Mouse (Mus musculus) regulatory T cell (primary cell): ENCODE results near the gene Ppp2r3a.

Experiments used
- in situ Hi-C: fragments of 300-600 bp; cut with MboI, MseI; formaldehyde crosslinking; loops from one replicate; pipeline ENCODE4 v1.15.1; 2025; ENCODE audit warnings: high pct_unique_total_duplicates

Gene Ppp2r3a

DNA sequence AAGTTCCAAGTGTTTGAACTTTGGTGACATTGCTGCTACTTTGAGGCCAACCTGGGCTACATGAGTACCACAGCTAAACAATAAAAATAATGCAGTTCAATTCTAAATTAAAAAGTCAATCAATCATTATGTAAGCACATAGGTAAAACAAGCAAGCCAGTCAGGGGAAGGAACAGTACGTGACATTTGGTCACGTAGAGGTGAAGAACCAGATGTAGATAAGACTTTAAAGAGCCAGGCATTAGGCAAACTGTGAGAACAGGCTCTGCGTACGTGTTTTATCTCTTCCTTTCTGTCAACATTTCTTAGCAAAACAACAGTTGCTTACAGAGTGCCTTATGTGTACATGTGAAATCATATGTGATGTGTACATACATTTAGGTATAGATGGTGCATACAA, 946 bp upstream of the Ppp2r3a start:
- in situ Hi-C loops = no loop called here

DNA sequence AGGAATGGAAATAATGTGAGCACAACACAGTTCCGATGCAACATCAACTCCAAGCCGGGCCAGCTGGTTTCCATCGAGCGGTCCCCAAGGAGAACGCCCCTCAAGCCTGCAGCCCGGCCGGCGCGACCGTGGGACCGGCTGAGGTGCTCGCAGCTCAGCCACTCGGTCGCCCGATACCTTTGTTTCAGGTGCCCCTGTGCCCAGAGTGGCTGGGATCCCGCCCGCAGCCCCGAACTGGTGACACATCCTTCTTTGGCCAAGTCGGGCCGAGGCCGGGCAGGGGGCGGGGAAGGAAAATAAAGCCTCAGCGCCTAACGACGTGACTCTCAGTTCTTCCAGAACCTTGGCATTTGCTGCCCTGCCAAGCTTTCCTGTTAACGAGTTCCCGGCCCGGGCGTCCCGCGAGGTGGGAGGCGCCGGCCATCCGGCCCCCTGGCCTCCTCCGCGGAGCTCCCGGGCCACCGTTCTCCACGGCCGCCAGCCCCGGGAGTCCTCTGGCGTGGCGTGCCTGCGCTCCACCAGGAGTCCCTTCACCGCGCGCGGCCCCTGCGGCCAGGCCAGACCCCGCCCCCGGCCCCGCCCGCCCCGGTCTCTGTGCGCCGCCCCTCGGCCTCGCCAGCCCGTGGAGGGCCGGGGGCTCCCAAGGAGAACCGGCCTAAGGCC, 483 bp downstream of the Ppp2r3a start:
- in situ Hi-C loops = no loop called here

DNA sequence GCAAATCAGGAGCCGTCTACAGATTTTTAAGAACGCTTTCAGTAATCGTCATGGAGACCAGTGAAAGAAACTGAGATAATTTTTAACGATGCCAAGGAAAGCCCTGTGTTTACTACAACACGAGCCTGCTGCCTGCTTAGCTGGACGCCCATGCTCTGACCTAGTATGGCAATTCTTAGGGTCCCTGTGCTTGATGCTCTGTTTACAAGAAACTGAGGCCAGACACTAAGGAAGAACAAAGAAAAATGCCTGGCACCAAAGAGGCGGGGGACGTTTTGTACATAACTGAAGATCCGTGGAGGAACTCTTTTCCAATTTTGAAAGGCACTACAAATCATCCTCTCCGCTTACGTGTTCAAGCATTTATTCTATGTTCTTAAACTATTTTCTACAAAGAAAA, 1.1 kb downstream of the Ppp2r3a start:
- in situ Hi-C loops = no loop called here

DNA sequence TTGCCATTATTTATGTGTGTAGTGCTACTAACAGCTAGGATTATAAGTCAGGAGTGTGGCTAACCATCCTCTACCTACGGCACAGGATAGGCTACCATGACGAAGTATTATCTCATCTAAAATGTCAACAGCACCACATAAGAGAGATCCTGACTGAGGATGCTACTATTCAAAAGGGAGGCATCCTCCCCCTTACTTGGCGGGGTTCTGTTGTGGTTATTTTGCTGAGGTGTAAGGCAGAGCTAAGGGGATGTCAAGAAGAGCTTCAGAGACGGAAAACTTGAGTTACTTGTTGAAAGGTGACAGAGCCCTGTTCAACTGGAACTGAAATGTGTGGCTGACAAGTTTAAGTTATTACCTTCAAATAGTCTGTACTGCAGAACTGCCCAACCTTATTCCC, 2.0 kb downstream of the Ppp2r3a start:
- in situ Hi-C loops = no loop called here

DNA sequence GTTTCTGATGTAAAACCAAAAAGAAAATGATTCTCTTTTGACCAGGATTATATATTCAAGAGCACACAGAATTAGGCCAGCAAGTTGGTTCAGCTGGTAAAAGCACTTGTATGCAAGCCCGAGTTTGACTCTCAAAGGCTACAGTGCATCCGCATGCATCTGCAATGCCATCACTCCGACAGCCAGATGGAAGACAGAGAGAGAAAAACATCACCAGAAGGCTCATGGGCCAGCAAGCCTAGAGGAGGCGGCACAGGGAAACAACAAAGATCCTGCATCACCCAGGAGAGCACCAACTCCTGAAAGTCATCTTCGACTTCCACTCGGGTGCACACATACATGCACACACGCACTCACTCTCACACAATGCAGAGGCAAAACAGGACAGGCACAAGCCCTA, 4.1 kb downstream of the Ppp2r3a start:
- in situ Hi-C loops = no loop called here

DNA sequence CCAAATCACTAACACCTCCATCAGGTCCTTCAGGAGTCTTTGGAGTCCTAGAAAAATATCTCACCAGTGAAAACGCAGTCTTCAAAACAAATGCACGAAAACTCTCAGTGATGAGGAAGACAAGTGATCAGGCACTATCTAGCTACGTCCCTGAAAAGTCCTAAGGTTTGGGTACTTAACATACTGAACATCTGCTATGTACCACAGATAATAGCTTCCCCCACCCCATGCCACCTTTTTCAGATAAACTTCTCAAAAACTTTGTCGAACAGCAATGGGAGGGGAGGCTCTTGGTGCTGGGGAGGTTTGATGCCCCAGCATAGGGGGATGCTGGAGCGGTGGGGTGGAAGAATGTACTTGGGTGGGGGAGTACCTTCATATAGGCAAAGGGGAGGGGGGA, 6.1 kb downstream of the Ppp2r3a start:
- in situ Hi-C loops = no loop called here

DNA sequence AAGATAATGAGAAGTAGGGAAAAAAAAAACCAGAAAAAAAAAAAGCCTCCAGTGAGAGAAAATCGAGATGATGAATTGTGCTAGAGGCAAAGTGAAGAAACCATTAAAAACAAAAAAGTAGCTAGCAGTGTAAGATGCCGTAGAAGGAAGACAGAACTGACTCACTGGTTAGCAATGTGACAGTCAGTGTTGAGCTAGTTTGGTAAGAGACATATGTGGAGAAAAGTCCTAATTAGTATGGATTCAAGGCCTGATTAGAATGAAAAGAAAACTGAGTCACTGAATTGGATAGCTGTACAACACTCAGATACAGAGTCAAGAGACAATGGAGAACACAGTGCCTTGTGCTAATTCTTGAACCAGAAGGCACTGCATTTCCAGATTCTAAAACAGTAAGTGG, 7.9 kb downstream of the Ppp2r3a start:
- in situ Hi-C loops = no loop called here

DNA sequence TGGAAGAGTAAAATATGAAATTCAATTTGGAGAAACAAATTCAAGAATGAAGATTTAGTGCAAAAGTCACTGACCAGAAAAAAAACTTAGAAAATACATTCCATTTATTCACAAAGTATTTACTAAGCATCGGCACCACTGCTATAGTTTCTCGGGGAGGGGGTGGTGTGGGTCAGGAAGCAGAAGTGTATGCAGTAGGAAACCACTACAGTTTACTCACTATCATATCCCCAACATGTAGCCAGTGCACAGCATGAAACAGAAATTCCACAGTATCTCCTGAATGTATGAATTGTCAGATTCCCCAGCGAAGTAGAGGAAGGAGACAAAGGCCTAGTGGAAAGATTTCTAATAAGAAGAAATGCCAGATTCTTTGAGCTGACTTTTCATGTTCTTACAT, 11.4 kb downstream of the Ppp2r3a start:
- in situ Hi-C loops = no loop called here

DNA sequence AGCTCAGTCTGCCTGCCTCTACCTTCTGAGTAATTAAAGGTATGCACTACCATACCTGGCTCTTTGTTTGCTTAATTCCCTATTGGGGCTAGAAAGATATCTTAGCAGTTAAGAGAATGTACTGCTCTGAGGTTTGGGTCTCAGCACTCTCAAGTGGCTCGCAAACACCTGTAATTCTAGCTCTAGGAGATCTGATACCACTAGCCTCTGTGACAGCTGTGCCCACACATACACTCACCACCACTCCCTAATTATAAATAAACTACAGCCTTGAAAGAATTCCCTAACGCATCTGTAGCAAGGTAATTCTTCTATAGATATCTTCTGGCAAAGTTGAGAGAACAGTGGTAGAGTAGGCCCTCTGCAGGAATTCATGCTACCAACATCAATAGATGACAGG, 15.8 kb downstream of the Ppp2r3a start:
- in situ Hi-C loops = no loop called here

DNA sequence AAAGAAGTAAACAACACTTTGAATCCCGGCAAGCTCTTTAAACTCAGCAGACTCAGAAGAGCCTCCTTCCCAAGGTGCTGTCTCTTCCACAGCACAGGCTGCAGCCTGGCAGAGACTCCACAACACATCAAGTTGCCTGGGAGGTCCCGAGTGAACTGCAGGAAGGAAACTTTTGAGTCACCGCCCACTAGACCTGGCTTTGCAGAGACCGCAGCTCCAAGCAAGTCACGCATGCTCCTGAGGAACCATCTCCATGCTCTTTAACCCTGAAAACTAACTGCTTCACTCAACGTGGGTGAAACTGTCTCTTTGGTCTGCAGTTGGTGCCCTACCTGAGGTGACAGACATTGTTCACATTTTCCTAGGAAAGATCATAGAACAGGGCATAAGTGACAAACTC, 19.6 kb downstream of the Ppp2r3a start:
- in situ Hi-C loops = no loop called here

DNA sequence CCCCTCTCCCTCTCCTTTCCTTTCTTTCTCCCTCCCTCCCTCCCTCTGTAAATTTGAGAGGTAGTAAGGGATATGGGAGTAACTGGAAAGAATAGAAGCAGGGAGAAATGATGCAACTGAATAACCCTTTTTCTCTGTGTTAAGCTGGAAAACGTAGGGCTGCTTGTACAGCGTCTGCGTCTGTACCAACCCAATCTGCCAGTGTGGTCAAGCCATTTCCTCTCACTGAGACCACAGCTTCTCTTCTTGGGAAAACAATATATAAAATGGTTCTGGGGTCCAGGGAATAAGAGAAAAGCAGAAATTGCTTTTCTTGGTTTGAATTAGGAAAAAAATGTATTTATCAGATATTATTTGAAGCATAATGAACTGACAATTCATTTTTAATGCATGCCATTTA, 21.6 kb downstream of the Ppp2r3a start:
- in situ Hi-C loops = no loop called here

DNA sequence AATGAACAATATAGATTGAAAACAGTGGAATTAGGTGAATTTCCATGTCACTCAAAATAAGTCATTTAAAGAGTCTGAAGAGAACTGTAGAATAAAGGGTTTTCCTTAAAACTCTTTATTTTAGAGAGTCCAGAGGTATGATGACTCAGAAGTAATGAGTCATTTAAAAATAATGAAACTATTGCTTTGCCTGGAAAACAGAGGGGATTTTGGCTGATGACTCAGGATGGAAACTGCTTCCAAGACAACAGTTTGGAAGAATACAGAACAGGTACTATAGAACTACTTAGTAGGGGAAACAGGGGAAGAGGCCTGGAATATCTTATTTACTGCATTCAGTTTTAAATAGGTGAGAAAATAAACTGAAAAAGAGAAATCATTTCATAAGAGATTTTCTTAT, 22.7 kb downstream of the Ppp2r3a start:
- in situ Hi-C loops = no loop called here

DNA sequence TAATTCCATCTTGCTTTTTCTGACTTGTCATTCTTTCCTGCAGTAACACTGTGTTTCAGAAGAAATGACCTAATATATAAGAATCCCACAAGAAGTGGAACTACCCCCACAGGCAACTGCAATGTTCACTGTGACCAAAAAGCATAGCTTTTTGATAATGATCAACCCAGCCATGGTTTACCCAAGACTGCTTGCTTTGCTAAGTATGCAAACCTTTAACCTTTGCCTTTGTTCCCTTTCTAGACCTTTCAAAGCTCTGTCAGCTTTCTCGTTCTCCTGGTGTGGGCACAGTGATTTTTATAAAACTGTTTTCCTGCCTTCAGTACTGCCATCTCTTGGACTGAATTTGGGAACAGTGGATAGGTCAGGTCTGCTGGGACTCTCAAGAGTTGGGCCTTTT, 43.6 kb downstream of the Ppp2r3a start:
- in situ Hi-C loops = no loop called here

DNA sequence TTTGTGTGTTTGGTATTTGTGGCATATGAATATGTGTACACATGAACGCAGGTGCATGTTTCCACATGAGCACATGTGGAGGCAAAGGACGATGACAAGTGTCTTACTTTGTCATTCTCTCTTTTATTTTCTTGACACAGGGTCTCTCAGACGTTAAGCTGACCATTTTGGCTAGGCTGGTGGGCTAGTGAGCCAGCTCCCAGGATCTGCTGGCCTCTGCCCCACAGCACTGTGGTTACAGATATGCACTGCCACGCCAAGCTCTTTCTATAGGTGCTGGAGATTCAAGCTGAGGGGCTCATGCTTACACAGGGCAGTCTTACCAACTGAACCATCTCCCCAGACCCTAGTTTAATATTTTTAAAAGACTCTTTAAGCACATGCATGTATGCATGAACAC, 45.1 kb downstream of the Ppp2r3a start:
- in situ Hi-C loops = no loop called here

DNA sequence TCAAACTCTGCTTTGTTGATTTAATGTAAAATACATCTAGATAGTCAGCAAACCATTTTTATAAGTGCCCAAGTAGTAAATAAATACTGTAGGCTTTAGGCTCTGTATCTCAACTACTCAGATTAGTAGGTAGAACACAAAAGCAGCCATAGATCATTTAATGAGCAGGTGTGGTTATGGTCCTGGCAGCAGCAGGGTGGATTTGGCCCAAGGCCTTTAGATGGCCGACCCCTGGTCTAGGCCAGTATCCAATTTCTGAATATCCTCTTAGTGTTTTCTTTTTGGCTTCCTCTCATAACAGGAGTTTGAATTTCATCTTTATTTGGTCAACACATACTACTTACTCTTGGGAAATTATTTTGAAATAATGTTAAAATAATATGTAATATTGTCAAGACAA, 46.4 kb downstream of the Ppp2r3a start:
- in situ Hi-C loops = no loop called here

DNA sequence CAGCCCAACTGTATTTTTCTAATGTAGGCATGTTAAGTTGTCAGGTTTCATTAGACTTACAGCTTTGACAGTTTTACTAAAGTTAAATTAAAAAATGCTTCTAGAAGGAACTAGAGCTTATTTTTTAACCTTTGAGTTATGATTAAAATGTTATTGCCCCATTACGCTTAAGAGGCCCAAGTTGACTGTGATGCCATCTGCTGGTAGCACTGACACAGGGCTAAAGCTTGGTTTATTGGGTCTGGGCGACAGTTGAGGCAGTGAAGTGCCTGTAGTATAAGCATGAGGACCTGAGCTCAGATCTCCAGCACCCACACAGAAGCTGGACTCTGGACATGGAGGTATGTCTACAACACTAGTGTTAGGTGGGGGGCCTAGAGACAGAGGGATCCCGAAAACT, 47.5 kb downstream of the Ppp2r3a start:
- in situ Hi-C loops = no loop called here

DNA sequence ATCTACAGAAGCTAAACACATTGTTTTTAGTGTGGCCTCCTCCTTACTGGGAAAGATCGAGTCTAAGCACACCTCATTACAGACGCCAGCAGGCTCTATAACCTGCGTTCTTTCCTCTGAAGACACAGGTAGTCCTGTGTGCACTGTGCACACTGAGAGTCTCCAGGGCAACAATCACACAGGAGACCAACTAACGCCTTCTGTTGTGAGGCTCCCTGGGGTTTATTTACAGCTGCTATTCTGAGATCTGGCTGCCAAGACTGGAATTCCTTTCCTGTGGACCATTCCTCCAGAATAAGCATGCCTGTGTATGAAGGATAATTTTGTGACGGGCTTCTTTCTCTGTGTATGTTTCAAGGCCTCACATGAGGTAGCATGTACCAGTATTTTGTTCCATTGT, 51.0 kb downstream of the Ppp2r3a start:
- in situ Hi-C loops = no loop called here

DNA sequence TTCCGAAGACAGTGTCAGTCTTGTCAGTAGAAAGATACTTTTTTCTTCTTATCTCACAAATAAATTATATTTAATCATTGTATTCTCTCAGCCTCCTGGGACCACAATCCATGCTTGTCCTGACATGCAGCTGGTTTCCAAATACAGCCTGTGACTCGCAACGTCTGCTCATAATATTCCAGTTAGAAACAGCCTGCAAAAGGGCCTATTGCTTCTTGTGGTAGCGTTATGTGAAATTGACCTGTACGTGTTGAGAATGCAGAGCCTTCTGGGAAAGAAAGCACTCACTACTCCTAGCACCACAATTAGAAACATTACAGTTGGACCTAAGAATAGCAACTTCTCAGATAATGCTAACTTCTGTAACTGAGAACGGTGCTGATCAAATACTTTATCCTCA, 52.8 kb downstream of the Ppp2r3a start:
- in situ Hi-C loops = loop anchor here (10.0 to 25.0 kb wide), 2 partner anchors 106 to 788 kb away; no protein-coding TSS in a partner anchor

DNA sequence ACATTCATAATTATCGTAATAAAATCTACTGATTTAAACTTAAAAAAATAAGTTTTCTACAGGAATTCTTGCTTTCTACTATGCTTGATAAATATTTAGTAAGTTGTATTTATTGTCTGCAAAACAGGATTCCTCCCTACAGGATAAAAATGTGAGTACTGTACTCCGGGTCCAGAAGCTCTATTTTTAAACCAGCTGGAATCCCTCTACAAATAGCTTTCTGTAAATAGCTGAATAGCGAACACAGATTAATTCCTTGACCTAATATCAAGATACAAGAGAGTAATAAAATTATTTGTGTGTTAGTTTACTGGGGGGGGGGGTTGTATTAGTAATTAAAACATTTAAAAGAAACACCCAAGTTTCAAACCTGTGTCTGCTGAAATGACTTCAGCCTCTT, 53.3 kb downstream of the Ppp2r3a start:
- in situ Hi-C loops = loop anchor here (10.0 to 25.0 kb wide), 2 partner anchors 107 to 789 kb away; no protein-coding TSS in a partner anchor

DNA sequence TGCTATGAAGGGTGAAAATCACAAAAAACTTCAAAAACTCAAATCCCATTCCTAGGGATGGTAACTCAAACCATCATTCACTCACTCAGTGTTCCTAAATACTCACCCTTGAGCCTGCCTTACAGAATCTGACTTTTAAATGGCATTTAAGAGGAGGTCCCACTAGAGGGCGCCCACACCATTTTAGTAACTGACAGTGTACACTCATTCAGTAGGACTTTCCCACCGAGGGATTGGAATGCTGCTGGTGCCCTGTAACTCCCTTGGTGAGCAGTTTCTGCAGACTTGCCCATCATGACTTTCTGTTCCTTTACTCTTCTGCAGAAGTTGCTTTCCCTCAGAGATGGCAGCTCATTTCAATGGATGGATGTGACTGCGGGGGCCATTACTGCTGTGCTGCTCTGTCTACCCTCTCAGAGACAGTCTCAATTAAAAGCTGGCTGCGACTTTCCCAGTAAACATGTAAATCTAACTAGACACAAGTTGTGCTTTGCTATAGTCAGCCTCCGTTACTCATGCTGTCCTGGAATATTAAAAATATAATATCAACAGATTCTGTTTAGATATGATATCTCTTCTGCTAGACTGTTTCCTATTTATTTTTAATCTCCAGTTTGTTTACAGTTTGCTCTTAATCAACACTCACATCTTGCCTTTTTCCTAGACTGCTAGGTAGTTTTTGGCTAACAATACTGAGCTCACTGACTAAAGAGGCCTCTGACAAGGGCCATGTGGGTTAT, 69.5 kb downstream of the Ppp2r3a start:
- in situ Hi-C loops = loop anchor here (10.0 to 25.0 kb wide), 2 partner anchors 805 to 1173 kb away; partner anchors contain the start of gene Ephb1

DNA sequence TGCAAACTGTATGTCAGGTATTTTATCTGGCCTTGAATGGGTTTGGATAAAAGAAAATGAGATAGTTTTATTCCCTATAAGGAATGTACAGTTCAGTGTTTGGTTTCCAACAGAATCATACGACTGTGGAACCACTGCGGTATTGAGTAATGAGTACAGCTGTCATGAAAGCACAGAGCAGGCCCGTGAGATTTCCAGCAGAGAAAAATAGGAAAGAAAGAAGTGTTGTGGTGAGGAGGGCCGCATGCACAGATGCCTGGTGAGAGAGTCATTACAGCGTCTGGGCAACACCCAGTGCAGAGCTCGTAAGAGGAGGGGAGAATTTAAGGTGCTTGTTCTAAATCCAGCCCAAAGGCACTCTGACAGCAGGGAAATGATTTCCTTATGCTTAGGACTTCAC, 70.3 kb downstream of the Ppp2r3a start:
- in situ Hi-C loops = loop anchor here (10.0 to 25.0 kb wide), 2 partner anchors 806 to 1174 kb away; partner anchors contain the start of gene Ephb1

DNA sequence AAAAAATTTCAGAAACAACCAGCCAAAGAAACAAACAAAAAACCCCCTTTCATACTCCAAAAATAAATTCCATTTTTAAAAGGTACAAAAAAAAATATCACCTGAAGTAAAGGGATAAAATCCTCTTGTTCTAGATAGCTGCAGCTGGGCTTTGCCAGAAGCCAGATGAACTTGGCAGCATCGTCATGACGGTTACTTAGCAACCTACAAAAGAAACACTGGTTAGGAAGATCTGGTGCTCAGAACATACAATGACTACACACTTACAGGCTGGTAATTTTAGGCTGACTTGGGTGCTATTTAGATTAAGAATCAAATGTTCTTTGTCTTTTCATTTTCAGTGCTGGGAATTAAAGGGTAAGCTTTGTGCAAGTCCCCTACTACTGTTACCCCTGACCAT, 71.4 kb downstream of the Ppp2r3a start:
- in situ Hi-C loops = loop anchor here (10.0 to 25.0 kb wide), 2 partner anchors 807 to 1175 kb away; partner anchors contain the start of gene Ephb1

DNA sequence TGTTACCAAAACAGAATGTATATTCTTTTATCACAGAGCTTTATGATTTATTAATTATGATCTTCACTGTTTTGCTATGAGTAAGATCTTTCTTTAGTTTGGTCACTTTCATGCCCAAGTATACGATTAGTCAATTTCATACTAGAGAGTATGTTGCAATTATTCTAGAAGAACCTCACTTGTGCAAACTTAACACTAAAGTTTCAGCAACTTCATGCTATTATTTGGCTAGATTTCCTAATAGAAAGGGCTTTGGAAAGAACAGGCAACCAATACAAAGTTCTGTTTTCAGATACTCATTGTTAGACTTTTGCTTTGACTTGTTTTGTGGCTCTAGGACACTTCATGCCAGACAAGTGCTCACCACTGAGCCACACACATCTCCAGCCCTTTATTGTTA, 91.0 kb downstream of the Ppp2r3a start:
- in situ Hi-C loops = no loop called here
